Mouse (Mus musculus): ENCODE measurements around the gene Ptcd1. TPM values are rescaled to one million over a fixed set of nuclear protein-coding genes. Genes with fewer than 3 reads are reported as not detected.

Ptcd1 gene
- 17.1 and 19.1 TPM in 2 replicates for polyA plus RNA-seq (2012; rRNA removed; ENCODE audit: low replicate concordance)

DNA sequence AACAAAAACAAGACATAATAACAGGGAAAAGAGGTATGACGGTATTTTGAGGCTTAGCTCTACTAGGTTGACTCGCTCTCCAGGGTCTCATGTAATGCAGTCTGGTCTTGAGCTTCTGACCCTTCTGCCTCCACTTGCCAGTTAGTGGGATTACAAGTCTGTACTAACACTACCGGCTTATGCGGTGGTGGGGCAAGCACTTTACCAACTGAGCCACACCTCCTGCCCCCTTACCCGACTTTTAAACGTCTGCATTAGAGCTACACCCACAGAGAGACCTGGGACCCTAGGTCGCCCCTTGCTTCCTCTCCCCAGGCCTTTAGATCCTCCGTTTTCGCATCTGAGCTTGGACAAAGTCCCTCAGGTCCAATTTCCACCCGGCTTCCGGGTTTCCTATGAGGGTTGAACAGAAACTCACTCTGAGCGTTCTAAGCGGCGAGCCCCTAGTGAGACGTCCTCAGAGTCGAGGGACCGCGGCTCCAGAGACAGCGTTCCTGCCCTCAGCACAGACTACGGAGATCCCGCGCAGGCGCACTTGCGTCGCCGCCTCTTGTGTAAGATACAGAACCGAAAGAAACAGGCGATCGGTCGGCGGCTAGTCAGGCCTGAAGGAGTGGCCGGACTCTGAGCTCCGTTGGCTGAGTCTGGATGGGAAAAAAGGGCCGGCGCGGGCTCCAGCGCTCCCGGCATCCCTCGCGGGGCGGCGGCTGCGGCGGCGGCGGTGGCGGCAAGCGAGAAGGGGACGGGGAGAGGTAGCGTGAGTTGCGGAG is at the start of gene Ptcd1, which contains the start of gene Cpsf4:
Ptcd1 (minus strand) TSS at position 573 of the 770 bp plus-strand sequence.
Cpsf4 (plus strand) TSS at position 678 of the 770 bp plus-strand sequence.

DNA sequence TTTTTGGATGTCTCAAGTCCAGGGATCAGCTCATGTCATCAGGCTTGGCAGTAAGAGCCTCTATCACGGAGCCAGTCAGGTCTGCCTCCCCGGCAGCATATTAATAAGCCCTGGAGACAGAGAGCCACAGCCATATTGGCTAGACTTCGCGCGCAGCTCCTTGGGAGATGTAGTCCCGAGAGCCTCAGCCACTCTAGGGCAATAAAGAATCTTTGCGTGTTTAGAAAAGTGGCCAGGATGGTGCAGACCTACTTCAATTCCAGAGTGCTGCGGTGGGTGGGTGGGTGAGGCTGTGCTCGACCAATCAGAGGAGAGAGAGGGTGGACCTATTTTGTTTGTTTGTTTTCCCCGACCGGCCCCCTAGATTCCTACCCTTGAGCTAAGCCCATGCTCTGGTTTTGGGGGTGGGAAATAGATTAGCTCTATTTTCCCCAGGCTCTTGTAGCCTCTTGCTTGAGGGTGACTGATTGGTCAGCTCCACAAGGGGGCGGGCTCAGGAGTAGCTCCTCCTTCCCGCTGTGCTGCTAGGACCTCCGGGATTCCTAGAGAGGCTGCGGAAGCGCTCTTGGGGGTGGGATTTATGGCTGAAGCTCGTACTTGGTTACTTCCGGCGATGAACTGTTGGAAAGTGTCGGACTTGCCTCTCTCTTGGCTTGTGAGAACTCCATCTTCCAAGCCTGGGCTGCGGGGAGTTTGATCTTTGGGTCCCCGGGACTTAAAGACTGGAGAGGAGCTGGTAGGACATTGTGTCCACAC is 37.2 kb upstream of the Ptcd1 start, which contains the start of gene Zkscan5:
Zkscan5 (plus strand) TSS at position 627 of the 756 bp plus-strand sequence.

DNA sequence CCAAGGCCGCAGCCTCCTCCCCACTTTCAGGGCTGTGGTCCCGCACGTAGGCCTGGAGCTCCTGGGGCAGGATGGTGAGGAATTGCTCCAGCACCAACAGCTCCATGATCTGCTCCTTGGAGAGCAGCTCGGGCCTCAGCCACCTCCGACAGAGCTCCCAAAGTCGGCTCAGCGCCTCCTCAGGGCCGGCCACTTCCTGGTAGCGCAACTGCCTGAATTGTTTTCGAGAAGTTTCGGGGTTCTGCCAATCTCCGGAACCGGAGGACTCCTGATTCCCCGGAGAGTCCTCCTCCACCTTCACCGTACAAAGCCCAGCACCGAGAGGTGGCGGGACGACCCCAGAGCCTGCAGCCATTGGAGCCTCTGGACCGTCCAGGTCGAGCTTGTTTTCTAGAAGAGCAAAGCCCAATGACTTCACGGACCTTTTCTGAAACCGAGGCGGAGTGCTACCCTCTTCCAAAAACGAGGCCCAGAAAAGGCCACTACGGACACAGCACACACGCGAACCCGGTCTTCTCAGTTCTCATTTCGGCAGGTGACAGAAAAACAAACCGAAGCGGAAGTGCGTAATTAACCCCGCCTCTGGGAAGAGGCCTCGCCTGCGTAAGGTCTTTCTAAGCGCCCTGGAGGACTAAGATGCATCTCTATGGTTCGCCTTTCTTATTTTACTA is 34.5 kb upstream of the Ptcd1 start, which contains the start of gene Zkscan14:
Zkscan14 (minus strand) TSS at position 548 of the 671 bp plus-strand sequence.

DNA sequence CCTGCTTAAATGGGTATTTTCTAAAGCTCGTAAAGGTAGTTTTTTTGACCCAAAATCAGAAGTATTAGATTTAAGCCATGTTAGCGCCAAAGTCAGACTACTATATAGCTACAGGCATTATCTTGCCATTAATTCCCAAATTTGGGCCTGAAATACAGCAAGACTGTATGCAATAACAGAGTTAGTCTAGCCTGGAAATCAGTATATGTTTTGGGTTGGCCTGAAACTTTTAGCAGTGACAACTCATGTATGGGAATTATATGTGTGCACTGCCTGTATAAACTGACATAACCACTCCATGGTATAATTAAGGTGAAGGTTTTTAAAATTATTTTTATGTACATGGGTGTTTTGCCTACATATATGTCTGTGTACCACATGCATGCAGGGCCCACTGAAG is 25.1 kb upstream of the Ptcd1 start, which contains the start of gene Atp5j2:
Atp5j2 (minus strand) TSS at position 101 of the 400 bp plus-strand sequence.

DNA sequence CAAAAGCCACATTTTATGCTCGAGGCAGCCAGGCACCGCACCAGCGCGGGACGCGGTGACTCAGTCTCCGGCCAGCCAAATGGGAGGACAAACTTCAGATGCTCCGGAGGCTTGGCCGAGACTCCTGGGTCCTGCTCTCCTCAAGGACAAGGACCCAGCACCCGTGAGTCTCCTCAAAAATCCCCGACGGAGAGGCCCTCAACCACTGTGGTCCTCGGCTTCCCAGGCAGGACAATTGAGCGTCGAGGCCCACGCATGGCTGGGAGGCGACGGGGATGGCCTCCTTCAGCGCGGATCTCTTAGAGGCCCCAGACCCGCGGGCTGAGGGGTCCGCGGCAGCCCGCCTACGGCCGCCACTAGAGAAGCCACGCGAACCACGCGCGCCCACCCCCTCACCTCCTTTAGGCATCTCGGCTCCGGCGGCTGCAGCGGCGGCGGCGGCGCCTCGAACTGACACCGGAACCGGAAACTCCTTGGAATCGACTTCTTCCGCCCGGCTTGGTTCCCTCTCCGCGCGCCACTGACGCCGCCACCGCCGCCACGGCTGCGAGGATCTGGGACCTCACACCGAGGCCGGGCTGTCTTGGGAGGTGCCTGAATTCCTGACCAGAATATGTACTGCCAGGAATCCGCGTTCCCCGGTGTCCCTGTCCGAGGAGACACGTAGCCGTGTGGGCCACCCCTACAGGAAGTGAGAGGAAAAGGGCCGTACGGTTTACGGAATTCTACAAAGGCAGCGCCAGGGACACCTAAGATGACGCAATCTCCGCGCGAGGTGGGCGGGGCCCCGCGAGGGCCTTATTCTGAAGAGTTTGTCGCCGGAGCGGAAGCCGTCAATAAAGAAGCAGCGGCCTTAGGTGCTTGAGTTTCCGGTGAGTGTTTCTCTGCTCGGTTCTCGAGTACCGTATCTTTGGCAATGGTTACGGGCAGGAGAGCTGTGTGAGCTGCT is 27.1 kb downstream of the Ptcd1 start, which contains the start of the genes Pdap1 and Bud31:
Pdap1 (minus strand) TSS at position 668 of the 949 bp plus-strand sequence.
Bud31 (plus strand) TSS at position 792 of the 949 bp plus-strand sequence.

DNA sequence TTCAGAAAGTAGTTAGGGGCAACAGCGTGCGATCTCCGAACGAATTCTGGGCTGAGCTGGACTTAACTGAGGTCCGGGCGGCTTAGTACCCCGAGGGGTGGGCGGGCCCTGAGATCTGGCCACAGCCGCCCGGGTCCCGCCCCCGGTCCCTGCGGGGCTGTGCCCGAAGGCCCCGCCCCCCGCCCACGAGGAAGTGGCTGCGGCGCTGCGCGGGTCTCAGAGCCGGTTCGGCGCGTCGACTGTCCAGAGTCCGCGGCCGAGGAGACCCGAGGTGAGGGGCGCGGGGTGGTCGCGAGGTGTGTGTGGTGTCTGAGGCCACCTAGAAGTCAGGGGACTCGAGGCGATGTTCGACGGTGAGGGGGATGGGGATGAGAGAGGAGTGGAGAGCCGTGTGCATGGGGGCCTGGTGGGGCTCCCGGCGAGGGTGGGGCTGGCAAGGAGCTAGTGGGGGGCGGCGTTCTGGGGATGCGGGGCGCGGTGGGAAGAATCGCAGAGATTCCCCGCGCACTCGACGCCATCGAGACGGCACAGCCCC is 52.8 kb downstream of the Ptcd1 start, which contains the start of gene Arpc1b:
Arpc1b (plus strand) TSS at position 145 of the 535 bp plus-strand sequence.

Other genes with a start within 250 kb of the Ptcd1 start
- 33.8 and 36.4 TPM in 2 replicates for gene Smurf1, start 201.3 kb downstream of the Ptcd1 start, polyA plus RNA-seq (2012; rRNA removed; ENCODE audit: low replicate concordance)
- gene Gm4871, start 134.4 kb downstream of the Ptcd1 start, polyA plus RNA-seq (2012; rRNA removed; ENCODE audit: low replicate concordance) = not detected in 2 replicates
- not detected in 2 replicates for gene 1700018F24Rik, start 124.1 kb downstream of the Ptcd1 start, polyA plus RNA-seq (2012; rRNA removed; ENCODE audit: low replicate concordance)
- 146 and 172 TPM in 2 replicates for gene Arpc1a, start 83.3 kb downstream of the Ptcd1 start, polyA plus RNA-seq (2012; rRNA removed; ENCODE audit: low replicate concordance)
- not detected in 2 replicates for gene Kpna7, start 83.1 kb downstream of the Ptcd1 start, polyA plus RNA-seq (2012; rRNA removed; ENCODE audit: low replicate concordance)
- 709 and 828 TPM in 2 replicates for gene Arpc1b, start 52.9 kb downstream of the Ptcd1 start, polyA plus RNA-seq (2012; rRNA removed; ENCODE audit: low replicate concordance)
- 22.4 and 39.1 TPM in 2 replicates for gene Pdap1, start 26.9 kb downstream of the Ptcd1 start, polyA plus RNA-seq (2012; rRNA removed; ENCODE audit: low replicate concordance)
- 56.9 and 67.4 TPM in 2 replicates for gene Bud31, start 26.7 kb downstream of the Ptcd1 start, polyA plus RNA-seq (2012; rRNA removed; ENCODE audit: low replicate concordance)
- 24.2 and 36.6 TPM in 2 replicates for gene Cpsf4, start 105 bp upstream of the Ptcd1 start, polyA plus RNA-seq (2012; rRNA removed; ENCODE audit: low replicate concordance)
- 178 and 219 TPM in 2 replicates for gene Atp5j2, start 25.0 kb upstream of the Ptcd1 start, polyA plus RNA-seq (2012; rRNA removed; ENCODE audit: low replicate concordance)
- 4.4 and 4.8 TPM in 2 replicates for gene Zkscan14, start 34.8 kb upstream of the Ptcd1 start, polyA plus RNA-seq (2012; rRNA removed; ENCODE audit: low replicate concordance)
- gene Zkscan5, start 37.5 kb upstream of the Ptcd1 start, polyA plus RNA-seq (2012; rRNA removed; ENCODE audit: low replicate concordance) = 8.2 and 8.3 TPM in 2 replicates
- gene Zfp655, start 64.6 kb upstream of the Ptcd1 start, polyA plus RNA-seq (2012; rRNA removed; ENCODE audit: low replicate concordance) = 25.0 and 30.5 TPM in 2 replicates
- gene Zscan25, start 113.4 kb upstream of the Ptcd1 start, polyA plus RNA-seq (2012; rRNA removed; ENCODE audit: low replicate concordance) = 12.9 and 20.0 TPM in 2 replicates
- gene Cyp3a57, start 178.2 kb upstream of the Ptcd1 start, polyA plus RNA-seq (2012; rRNA removed; ENCODE audit: low replicate concordance) = 0.71 TPM in 1 of 2 replicates, not detected in the other

Measured in subcutaneous adipose tissue, adult 2 months (tissue).